Mouse (Mus musculus) yolk sac, embryonic 10.5 days (tissue): ENCODE results near the gene Pak4.
"Not testable (repeated sequence)": the region's sequence is repeated elsewhere in the genome, so short reads cannot be mapped to it uniquely, and the experiment has no call there.

Experiments used
- DNase-seq: peaks from one replicate; pipeline ENCODE4 v3.0.0-alpha.2; 2017; ENCODE audit warnings: low spot score

Pak4 gene

DNA sequence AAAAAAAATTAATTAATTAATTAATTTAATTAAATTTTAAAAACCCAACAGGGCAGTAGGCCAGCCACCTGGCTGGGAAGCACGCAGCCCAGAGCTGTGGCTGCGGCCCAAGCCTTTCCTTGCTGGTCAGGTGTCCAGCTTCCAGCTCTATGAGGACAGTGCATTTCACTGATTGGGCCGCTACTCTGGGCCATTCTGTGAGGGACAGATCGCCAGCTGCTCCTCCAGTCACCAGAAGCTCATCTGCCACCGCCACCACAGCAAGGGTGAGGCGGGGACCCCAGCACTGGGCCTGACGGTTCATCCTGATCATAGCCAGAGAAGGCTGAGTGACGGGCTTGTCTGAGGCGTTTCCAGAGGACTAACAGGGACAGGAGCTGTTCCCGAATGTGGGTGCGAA, 36.0 kb downstream of the Pak4 start:
- no peak for DNase-seq

DNA sequence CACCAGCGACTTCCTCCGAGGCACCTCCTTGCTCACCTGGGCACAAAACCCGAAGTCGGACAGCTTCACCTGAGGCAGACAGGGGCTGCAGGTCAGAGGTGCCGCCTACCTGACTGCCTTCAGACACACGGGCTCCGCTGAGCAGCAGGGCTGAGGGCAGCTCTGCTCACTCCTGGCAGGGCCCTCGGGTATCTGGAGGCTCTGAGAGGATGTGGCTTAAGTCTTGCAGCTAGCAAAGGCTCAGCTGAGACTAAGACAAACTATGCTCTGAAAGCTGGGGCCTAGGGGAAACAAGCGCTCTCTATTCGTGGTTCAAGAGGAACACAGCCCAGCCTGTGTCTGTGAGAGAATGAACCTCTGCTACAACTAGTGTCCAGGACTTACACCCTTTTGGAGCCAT, 37.1 kb downstream of the Pak4 start:
- no peak for DNase-seq

DNA sequence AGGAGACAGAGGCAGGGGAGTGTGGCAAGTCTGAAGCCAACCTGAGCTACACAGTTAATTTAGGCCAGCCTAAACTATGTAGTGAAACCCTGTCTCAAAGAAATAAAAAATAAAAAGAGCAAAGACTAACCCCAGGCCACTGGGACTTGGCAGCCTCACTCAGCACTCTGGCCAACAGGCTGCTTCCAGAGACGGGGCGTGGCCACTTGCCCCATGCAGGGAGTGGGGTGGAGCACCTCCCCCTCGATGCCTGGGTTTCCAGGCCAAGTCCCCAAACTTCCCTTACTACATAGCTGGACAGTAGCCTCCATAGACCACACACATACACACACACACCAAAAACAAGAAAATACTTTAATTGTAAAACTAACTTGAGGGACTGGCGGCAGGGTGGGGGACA, 39.5 kb downstream of the Pak4 start:
- no peak for DNase-seq

DNA sequence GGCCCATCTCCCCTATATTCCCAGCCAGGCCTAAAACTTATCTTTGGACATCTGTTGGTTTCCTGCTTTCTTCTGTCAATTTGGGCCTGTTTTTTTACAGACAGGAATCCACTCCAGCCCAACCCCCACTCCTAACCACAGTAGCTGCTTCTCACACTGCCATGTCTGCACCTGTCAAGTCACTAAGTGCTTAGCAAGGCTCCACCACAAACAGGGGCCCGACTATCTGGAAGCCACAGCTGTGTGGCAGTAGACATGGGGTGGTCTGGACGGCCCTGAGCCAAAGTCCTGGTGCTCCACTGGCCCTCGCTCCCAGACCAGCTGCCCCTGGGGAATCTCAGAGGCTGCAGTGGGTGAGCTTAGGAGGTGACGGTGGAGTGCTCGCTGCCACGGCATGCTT, 40.3 kb downstream of the Pak4 start:
- DNase-seq = no peak

DNA sequence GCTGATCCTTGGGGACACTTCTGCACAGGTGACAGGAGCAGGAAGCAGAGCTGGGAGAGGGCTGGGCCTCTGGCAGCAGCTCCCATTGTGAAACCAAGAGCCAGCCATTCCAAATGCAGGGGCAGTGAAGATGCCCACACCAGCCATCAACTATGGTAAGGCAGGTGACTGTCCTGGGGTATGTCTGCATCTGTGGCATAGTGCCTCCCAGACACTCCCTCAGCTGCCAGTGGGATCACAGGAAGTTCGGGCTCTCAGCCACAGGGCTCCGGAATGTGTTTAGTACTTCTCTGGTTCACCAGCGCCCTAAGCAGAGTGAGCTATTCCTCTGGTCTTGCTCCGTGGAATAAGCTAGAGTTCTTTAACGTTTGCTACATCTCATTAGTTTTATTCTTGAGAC, 40.9 kb downstream of the Pak4 start:
- DNase-seq = no peak

DNA sequence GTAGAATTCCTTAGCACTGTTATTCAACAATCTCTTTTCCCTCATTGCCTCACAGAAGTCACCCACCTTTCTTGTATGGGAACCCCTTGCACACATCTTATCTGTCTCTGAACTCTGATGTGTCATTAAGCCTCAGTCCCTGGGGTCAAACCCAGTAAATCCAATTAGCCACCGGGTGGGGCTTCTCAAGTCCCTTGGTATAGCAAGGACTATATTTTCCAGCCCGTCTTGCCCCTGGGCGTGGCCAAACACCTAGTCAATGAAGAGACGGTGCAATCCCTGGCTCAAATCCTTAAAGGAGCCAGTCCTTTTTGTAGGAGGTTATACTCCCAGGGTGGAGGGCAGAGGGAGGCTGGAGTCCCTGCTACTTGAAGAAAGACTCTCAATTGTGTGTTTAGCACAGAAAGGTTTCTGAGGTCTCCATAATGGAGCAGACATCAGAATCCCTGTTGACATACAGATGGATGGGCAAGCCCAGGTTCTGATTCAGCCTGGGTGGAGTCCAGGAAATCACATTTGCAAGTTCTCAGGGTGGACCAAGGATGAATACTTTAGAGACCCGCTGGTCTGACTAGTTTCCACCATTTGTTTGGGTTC, 41.9 kb downstream of the Pak4 start:
- DNase-seq = no peak

DNA sequence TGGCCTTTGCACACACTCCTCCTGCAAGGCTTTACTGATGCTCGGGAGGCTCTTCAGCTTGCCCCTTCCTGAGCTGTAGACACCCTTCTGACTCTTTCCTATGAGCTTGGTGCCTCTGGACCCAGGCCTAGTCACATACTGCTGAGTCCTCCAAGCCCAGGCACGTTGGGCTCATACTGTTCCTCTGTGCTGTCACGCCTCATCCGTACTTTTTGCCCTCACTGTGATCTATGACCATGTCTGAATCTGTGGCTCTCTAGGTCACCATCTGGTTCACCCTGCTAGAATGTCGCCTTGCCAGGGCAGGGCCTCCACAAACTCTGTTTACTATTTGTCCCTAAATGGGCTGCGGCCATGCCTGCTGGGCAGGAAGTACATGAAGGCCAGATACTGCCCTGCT, 44.9 kb downstream of the Pak4 start:
- DNase-seq = no peak

DNA sequence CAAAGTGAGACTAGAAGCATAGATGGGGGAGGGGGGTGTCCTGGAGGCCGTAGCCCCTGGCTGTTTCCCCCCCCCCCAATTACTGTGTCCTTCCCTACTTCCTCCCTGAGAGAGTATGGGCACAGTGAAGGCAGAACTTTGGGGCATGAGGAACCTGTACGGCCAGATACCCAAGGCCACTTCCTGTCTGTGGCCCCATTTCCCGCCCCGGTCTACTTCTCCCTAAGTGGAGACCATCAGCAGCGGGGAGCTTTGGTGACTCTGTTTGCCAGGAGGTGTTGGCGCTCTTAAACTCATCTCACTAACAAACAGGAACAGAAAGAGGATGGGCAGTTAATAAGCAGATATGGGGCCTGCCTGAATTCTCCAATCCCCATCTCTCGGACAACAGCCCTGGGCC, 50.4 kb downstream of the Pak4 start:
- no peak for DNase-seq

DNA sequence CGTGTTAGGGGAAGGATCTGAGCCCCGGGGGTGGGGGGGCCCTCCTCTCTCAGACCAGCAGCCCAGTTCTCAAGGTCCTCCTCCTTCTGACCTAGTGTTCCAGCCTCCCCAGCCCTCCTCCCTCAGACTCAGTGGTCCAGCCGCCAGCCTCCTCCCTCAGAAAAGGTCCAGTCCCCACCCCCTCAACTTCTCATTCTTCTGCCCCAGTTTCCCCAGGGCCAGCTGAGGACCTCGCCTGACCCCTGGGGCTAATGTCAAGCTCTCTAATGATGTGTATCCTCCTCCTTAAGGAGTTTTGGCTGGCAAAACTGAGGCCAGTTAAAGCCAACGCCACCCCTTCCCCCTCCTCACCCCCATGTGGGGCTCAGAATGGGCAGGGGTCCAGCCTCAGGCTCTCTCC, 50.8 kb downstream of the Pak4 start, which contains the start of gene Nccrp1:
Gene Nccrp1 (minus strand): TSS at position 101 of the 400 bp plus-strand sequence.
- DNase-seq = no peak

DNA sequence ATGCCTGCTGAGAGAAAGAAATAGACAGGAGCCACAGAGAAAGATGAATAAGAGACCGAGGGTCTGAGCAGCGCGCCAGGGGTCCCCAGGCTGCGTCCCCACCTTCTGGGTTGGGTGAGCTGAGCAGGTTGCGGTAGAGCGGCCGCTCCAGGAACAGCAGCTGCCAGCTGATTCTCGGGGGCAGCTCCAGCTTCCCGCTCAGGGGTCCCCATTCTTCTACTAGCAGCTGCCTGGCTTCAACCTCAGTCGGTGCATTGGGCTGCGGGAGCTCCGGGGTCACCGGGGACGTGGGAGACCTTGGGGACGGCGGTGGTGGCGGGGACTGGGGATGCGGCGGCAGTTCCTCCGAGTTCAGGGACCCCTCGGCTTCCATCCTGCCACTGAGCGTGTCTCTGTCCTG, 51.3 kb downstream of the Pak4 start:
- no peak for DNase-seq

DNA sequence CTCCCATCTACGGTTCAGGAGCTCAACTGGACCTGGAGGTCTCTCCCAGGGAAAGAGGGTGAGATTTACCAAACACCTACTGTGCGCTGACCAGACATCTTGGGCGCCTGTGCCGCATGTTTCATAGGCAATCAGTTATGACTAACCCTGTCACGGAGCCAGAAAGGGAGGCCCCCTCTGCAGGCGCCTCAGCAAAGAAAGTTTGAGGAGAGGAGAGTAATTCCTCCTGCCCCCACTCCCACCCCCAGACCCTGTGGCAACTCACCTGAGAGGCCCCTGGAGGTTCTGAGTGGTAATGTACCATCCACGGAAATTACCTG, 52.1 kb downstream of the Pak4 start:
- DNase-seq = no peak

DNA sequence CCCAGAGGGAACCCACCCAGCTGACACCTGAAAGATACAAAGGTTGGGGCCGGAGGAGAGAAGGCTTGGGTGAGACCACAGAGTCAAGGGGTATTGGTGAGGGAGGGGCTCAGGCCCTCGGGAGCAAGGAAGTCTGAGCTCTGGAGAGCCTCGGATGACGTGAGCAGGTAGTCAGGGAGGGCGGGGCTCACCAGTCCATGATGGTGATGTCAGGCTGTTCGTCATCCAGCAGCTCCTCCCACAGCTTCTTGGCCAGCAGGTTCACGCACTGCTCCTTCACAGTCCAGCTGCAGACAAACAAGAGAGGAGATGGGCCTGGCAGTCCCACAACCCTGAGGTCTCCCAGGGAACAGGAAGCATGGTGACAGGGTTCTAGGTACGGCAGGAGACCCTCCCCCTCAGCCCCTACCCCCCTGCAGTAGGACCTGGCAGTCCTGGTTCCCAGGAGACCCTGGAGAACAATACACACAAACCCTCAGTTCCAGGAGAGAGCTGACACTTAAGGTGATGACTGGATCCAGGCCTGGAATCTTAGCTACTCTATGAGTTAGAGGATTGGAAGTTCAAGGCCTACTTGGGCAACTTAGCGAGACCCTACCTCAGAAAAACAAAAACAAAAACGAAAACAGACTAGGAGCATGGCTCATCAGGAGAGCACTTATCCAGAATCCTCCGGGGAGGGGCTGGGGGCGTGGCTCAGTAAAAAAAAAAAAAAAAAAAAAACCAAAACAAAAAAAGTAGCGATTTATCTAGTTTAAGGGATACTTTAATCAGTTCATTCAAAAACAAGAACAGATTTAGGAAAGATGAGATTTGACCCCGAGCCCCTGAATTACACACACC, 52.7 kb downstream of the Pak4 start:
- DNase-seq = peak; percentile 57

DNA sequence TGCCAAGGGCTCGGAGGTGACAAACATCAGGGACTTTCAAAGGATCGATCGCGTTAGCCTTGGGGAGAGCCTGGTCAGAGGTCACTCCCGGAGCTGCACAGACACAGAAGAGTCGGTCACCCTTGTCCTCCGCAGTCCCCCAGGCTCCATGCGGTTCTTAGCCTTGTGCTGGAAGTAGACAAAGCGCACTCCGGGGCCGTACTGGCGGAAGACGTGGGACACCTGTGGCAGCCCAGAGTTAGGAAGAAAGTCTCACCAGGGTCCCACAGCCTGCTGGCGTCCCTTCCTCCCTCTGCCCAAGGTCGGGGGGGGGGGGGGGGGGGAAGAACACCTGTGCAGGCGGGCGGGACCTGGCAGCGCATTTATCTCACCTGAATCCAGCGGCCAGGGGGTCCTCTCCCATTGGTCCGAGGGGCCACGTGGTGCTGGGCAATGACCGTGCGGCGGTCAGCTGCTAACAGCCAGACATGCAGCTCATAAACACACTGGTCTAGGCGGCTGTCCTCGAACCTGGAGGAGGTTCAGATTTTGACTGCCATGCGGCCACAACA, 53.9 kb downstream of the Pak4 start:
- DNase-seq = peak; percentile 84

DNA sequence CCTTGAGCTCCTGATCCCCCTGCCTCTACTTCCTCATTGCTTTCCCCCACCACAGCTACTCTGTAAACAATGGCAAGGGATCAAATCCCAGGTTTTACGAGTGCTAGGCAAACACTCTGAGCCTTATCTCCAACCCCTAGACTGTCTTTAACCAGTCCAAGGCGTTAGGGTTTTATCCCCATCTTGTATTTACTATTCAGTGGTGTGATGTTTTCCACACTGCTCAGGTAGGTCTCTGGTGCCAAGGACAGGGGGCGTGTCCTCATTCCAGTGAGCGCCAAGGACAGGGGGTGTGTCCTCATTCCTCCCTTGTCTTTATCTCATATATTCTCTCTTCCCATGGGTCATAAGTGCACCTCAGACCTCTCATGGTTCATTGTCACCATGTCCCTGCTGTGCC, 57.5 kb downstream of the Pak4 start, which contains the start of gene Sycn:
Gene Sycn (plus strand): TSS at position 360 of the 400 bp plus-strand sequence.
- peak; percentile 67 for DNase-seq

DNA sequence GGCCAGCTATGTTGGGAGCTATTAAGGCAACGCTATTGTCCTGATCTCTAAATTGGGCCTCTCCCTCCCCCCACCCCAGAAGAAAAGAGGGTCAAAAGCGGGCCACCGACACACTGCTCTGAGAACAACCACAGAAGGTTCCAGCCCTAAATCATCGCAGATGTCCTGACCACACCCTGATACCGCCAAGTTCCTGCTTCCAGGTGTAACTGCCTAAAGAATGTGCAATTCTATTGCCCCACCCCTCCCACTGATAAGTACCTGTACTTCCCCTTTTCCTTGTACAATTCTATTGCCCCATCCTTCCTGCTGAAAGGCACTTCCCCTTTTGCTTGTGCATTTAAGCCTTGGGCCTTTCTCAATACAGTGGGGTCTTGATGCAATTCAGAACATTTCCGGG, 59.1 kb downstream of the Pak4 start:
- DNase-seq = not testable (repeated sequence)

DNA sequence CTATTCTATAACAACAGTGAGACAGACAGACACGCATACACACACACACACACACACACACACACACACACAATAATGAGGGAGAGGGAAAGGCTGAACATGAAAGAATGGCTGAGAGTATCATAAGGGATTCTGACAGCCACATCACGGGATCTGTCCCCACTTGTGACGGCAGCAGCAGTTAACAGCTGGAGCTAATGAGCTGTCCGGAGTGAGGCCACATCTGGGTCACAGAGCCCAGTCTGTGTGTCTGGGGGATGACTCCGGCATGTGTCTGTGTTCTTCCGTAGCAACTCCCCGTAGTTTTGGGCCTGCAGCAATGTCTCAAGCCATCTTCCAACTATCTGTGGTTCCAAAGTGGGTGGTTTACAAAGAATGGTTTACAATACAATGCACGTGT, 66.0 kb downstream of the Pak4 start:
- no peak for DNase-seq

DNA sequence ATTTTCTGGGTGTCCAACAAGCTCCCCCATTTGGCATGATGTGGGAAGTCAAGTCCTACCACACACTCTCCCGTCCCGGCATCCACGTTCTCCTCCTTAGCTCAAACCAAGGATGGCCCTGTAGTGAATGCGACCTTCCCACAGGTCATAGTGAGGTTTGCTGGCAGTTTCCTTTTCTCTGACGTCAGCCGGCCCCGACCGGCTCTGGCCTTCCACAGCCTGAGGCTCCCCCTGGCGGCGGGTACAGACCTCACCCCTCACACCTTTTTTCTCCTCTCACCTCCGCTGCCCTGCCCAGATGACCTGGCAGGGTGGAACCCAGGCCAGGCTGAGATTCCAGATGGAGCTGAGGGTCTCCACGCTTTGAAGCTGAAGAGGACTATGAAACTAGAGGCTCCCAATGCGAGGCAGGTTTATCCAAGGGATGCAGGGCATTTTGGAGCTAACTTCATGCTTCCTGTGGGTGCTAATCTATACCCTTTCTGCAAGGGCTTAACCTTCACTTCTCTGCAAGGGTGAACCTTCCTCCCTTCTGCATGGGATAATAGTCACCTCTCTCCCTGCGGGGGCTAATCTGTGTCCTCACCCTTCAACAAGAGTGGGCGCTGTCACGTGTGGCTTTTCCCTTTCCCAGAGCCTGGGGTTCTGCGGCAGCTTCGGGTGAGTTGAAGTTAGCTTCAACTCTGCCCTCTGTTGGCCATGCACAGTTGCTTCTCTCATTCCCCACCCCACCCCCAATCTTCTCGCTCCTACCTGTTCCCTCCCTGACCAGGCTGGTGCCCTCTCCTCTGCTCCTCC, 69.9 kb downstream of the Pak4 start:
- peak; percentile 55 for DNase-seq

DNA sequence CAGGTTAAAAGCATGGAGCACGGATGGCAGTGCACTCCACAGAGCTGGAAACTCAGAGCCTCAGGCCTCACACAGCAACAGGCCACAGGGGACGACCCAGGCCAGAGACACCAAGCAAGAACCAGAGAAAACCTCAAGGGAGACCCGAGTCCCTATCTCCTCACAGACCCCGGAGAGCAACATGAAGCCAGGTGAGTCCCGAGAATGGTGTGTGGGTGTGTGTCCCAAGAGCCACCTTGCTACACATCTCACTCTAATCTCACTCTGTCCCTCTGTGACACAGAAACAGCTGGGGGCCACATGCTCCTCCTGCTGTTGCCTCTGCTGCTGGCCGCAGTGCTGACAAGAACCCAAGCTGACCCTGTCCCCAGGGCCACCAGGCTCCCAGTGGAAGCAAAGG, 75.4 kb downstream of the Pak4 start, which contains the start of gene Ifnl3:
Gene Ifnl3 (plus strand): TSS at position 301 of the 400 bp plus-strand sequence.
- not testable (repeated sequence) for DNase-seq

DNA sequence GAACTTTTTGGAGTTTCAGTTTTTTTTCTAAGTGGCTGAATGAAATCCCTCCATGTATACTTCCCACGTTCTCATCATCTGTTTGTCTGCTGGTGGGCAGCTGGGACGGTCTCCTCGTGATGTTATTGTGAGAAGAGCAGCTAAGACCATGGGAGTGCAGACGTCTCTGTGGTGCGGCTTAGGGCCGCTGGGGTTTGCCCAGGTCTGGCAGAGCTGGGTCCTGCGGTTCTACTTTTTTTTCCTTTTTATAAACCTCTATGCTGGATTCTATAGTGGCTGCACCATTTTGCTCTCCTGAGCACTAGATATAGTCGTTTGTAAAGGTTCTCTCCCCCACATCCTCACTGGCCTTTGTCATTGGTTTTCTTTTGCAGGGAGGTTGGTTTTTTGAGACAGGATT, 86.5 kb downstream of the Pak4 start:
- DNase-seq = no peak

DNA sequence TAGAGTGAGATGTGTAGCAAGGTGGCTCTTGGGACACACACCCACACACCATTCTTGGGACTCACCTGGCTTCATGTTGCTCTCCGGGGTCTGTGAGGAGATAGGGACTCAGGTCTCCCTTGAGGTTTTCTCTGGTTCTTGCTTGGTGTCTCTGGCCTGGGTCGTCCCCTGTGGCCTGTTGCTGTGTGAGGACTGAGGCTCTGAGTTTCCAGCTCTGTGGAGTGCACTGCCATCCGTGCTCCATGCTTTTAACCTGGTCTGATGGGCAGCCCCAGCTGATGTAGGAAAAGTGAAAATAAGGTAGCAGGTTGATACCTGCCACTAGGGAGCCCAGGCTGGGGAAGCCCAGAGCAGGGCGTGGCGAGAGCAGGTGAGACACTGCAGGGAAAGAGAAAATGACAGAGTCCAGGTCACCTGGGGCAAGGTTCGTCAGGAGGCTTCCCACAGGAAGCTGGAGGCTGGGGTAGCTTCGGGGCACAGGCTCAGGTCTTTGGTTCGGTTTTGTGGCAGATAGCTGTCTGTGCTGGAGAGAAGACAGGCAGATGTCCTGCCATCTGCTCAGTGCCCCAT, 87.5 kb downstream of the Pak4 start, which contains the start of gene Ifnl2:
Gene Ifnl2 (minus strand): TSS at position 51 of the 570 bp plus-strand sequence.
- DNase-seq = not testable (repeated sequence)

DNA sequence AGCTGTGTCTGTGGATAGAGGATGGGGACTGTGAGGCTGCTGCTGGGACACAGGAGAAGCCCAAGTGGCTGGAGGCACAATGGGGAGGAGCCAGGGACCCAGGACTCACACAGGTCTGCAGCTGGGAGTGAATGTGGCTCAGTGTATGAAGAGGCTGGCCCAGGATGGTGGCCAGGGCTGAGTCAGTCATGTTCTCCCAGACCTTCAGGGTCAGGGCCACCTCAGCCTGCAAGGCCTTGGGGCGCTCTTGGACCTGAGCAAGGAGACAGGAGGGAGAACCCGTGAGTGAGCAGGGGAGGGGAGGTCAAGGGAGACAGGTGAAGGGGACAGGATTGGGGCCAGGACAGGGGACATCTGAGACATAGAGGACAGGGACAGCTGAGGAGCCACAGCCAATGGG, 88.9 kb downstream of the Pak4 start:
- DNase-seq = not testable (repeated sequence)
